9 mouse cellular contexts compared by ENCODE assay signal in genomic region chr2:160366111-160366979, GRCm38 (mm10). TPM values are rescaled to one million over a fixed set of nuclear protein-coding genes. Genes with fewer than 3 reads are reported as not detected.
DNase-seq lines count a peak whose midpoint lies in the region; ATAC-seq and TF ChIP-seq lines count a peak whose summit lies in the region.
"Had no signal": no experiment of that assay in that cellular context is flagged by ENCODE, and none has a peak within 500 bp of the region (broad histone marks: within the 10 kb centered on the region; RNA-seq: fewer than 3 reads in every experiment).

No protein-coding gene starts in this region.

- H3K27me3 ChIP-seq in embryonic facial prominence, embryonic 10.5 days (replicated peaks; ENCODE audit: low read depth, poor library complexity, severe bottlenecking): peaks cover 89% of the 10 kb centered on the region
- peaks cover 73% of the 10 kb centered on the region for H3K27me3 ChIP-seq in hindbrain, embryonic 12.5 days
- H3K27me3 ChIP-seq in lung, postnatal 0 days (replicated peaks; ENCODE audit: insufficient read depth, low read length): peaks cover 69% of the 10 kb centered on the region

- peak overlapping the region; percentile 96 for H3K4me2 ChIP-seq in hindbrain, embryonic 12.5 days (replicated peaks)
- H3K4me2 ChIP-seq in lung, postnatal 0 days (replicated peaks; ENCODE audit: low read depth, low read length): peak overlapping the region; percentile 95

- under 1% methylated on average over 95 of the region's 95 CpGs for WGBS in embryonic facial prominence, embryonic 10.5 days
- WGBS in hindbrain, embryonic 12.5 days: 1% methylated on average over 84 of the region's 95 CpGs
- WGBS in lung, postnatal 0 days: 2% methylated on average over 92 of the region's 95 CpGs

- no peaks in the 10 kb centered on the region for H3K36me3 ChIP-seq in embryonic facial prominence, embryonic 10.5 days (replicated peaks)
- no peaks in the 10 kb centered on the region for H3K36me3 ChIP-seq in hindbrain, embryonic 12.5 days
- H3K36me3 ChIP-seq in lung, postnatal 0 days (ENCODE audit: insufficient read depth, low read length): no peaks in the 10 kb centered on the region

- H3K27ac ChIP-seq in layer of hippocampus, adult 2 months: peak overlapping the region; percentile 86
- H3K27ac ChIP-seq in embryonic facial prominence, embryonic 10.5 days (replicated peaks): peak overlapping the region; percentile 87
- peak overlapping the region; percentile 87 for H3K27ac ChIP-seq in hindbrain, embryonic 12.5 days
- peak overlapping the region; percentile 51; the same call in 1 of the 2 replicates for H3K27ac ChIP-seq in lung, postnatal 0 days (ENCODE audit: low read length)

- H3K9me3 ChIP-seq in embryonic facial prominence, embryonic 10.5 days: no peaks in the 10 kb centered on the region
- no peaks in the 10 kb centered on the region for H3K9me3 ChIP-seq in hindbrain, embryonic 12.5 days (replicated peaks)
- no peaks in the 10 kb centered on the region for H3K9me3 ChIP-seq in lung, postnatal 0 days (ENCODE audit: low read length)

- ATAC-seq in hindbrain, embryonic 12.5 days (ENCODE audit: low FRiP score): peak; percentile 6; the same call in 1 of the 2 replicates
- ATAC-seq in lung, postnatal 0 days: peak; percentile 37

- TF ChIP-seq EP300 in lung, postnatal 0 days (IDR thresholded peaks at IDR 0.05): no peak

- peaks cover 63% of the 10 kb centered on the region for H3K4me1 ChIP-seq in embryonic facial prominence, embryonic 10.5 days
- peaks cover 39% of the 10 kb centered on the region for H3K4me1 ChIP-seq in hindbrain, embryonic 12.5 days
- peaks cover 3% of the 10 kb centered on the region; the same call in 1 of the 2 replicates for H3K4me1 ChIP-seq in lung, postnatal 0 days (ENCODE audit: insufficient read depth, low read depth, low read length)

- TF ChIP-seq CTCF in layer of hippocampus, adult 2 months (conservative IDR thresholded peaks at IDR 0.05): no peak
- TF ChIP-seq CTCF in lung, postnatal 0 days (IDR thresholded peaks at IDR 0.05): no peak

- peak overlapping the region; percentile 57 for H3K4me3 ChIP-seq in layer of hippocampus, adult 2 months
- peak overlapping the region; percentile 69 for H3K4me3 ChIP-seq in embryonic facial prominence, embryonic 10.5 days
- H3K4me3 ChIP-seq in hindbrain, embryonic 12.5 days: peak overlapping the region; percentile 58
- H3K4me3 ChIP-seq in lung, postnatal 0 days (ENCODE audit: low read depth, low read length): peak overlapping the region; percentile 52

- DNase-seq in layer of hippocampus, adult 2 months (ENCODE audit: low spot score in 2 of 2): no peak
- no peak for DNase-seq in layer of hippocampus, adult 18-20 months (ENCODE audit: low spot score in 2 of 2)
- no peak for DNase-seq in embryonic facial prominence, embryonic 10.5 days (ENCODE audit: low spot score)
- DNase-seq in lung, postnatal 0 days (ENCODE audit: low spot score): no peak
- DNase-seq in thymus, postnatal 25 days: peak; percentile 35
- DNase-seq in left cerebral cortex, adult 8-10 months (ENCODE audit: low spot score in 2 of 2): no peak
- no peak for DNase-seq in right cerebral cortex, postnatal 36 days (ENCODE audit: low spot score in 2 of 2)

- H3K9ac ChIP-seq in hindbrain, embryonic 12.5 days: peak overlapping the region; percentile 77
- 0 out of 2 replicates have a peak overlapping the region, but pooled peaks have one; percentile 20 for H3K9ac ChIP-seq in lung, postnatal 0 days (replicated peaks; ENCODE audit: low read depth)

RNA-seq across cellular contexts. Expression of gene Mafb, which starts 0.5 kb away (rescaled TPM):
- total RNA-seq in layer of hippocampus, adult 2 months (2021): 10 to 100 TPM; 11.9 to 12.8 TPM
- 10 to 100 TPM; 12.0 to 13.4 TPM for total RNA-seq in layer of hippocampus, adult 18-20 months (2021)
- polyA plus RNA-seq in embryonic facial prominence, embryonic 10.5 days (2016; fragmentation: Nextera tagmentation; extraction: Ambion mirVana): 5.3 and 6.7 TPM in 2 replicates
- 17.9 and 23.9 TPM in 2 replicates for polyA plus RNA-seq in hindbrain, embryonic 12.5 days (2016; fragmentation: Nextera tagmentation; extraction: Ambion mirVana)
- polyA plus RNA-seq in lung, postnatal 0 days (2015; fragmentation: Nextera tagmentation; extraction: Ambion mirVana): 2.9 and 3.1 TPM in 2 replicates
- total RNA-seq in left cerebral cortex, adult 8-10 months (2022): 10 to 100 TPM; 16.9 to 27.8 (median 21.4) TPM

RNA-seq across cellular contexts. Expression of gene Gm826, which starts 32.4 kb away (rescaled TPM):
- total RNA-seq in layer of hippocampus, adult 2 months (2021): not detected
- total RNA-seq in layer of hippocampus, adult 18-20 months (2021): not detected
- 0.19 and 0.36 TPM in 2 replicates for polyA plus RNA-seq in embryonic facial prominence, embryonic 10.5 days (2016; fragmentation: Nextera tagmentation; extraction: Ambion mirVana)
- polyA plus RNA-seq in hindbrain, embryonic 12.5 days (2016; fragmentation: Nextera tagmentation; extraction: Ambion mirVana): not detected in 2 replicates
- 0.29 and 0.53 TPM in 2 replicates for polyA plus RNA-seq in lung, postnatal 0 days (2015; fragmentation: Nextera tagmentation; extraction: Ambion mirVana)
- total RNA-seq in left cerebral cortex, adult 8-10 months (2022): under 1 TPM in 2 of 4 experiments, not detected in 2; 0.65 to 0.75 TPM
- total RNA-seq: left cerebral cortex, postnatal 10 days had no signal
